Mouse (Mus musculus): Measurements from ENCODE around the gene Unc5a.
A peak's percentile ranks its signal among the peaks of the same experiment; 100 is the strongest.

Gene Unc5a

GRCm38 (mm10) chr13:55004646-55005045 lies 55.4 kb downstream of the Unc5a start:
- peak; percentile 16 for DNase-seq (ENCODE audit: low spot score)

GRCm38 (mm10) chr13:55005691-55006414 lies 56.6 kb downstream of the Unc5a start:
- no peak for DNase-seq (ENCODE audit: low spot score)

- no peak for DNase-seq (ENCODE audit: low spot score)
Observed at GRCm38 (mm10) chr13:55006415-55006742, 57.2 kb downstream of the Unc5a start.

GRCm38 (mm10) chr13:55008589-55008988 lies 59.4 kb downstream of the Unc5a start:
- no peak for DNase-seq (ENCODE audit: low spot score)

GRCm38 (mm10) chr13:55011103-55011502 lies 61.9 kb downstream of the Unc5a start:
- DNase-seq (ENCODE audit: low spot score): no peak

GRCm38 (mm10) chr13:55011981-55012478 lies 62.8 kb downstream of the Unc5a start:
- DNase-seq (ENCODE audit: low spot score): no peak

GRCm38 (mm10) chr13:55013702-55014344 lies 64.6 kb downstream of the Unc5a start:
- DNase-seq (ENCODE audit: low spot score): no peak

- no peak for DNase-seq (ENCODE audit: low spot score)
Observed at GRCm38 (mm10) chr13:55014451-55014850, 65.2 kb downstream of the Unc5a start.

GRCm38 (mm10) chr13:55017154-55017897 lies 68.1 kb downstream of the Unc5a start:
- no peak for DNase-seq (ENCODE audit: low spot score)

GRCm38 (mm10) chr13:55017898-55018599 lies 68.8 kb downstream of the Unc5a start:
- no peak for DNase-seq (ENCODE audit: low spot score)

- DNase-seq (ENCODE audit: low spot score): no peak
Observed at GRCm38 (mm10) chr13:55018700-55019099, 69.5 kb downstream of the Unc5a start.

- DNase-seq (ENCODE audit: low spot score): no peak
Observed at GRCm38 (mm10) chr13:55019181-55019580, 70.0 kb downstream of the Unc5a start.

- no peak for DNase-seq (ENCODE audit: low spot score)
Observed at GRCm38 (mm10) chr13:55020051-55020450, 70.8 kb downstream of the Unc5a start.

- DNase-seq (ENCODE audit: low spot score): no peak
Observed at GRCm38 (mm10) chr13:55021194-55021779, 72.1 kb downstream of the Unc5a start, which contains the start of gene Hk3. Gene Hk3, minus strand, starts transcription at chr13:55021385.

GRCm38 (mm10) chr13:55022256-55022655 lies 73.0 kb downstream of the Unc5a start:
- no peak for DNase-seq (ENCODE audit: low spot score)

GRCm38 (mm10) chr13:55022715-55023114 lies 73.5 kb downstream of the Unc5a start:
- DNase-seq (ENCODE audit: low spot score): no peak

- DNase-seq (ENCODE audit: low spot score): no peak
Observed at GRCm38 (mm10) chr13:55024215-55024614, 75.0 kb downstream of the Unc5a start.

GRCm38 (mm10) chr13:55040016-55040415 lies 90.8 kb downstream of the Unc5a start:
- no peak for DNase-seq (ENCODE audit: low spot score)

GRCm38 (mm10) chr13:55047706-55048105 lies 98.5 kb downstream of the Unc5a start:
- no peak for DNase-seq (ENCODE audit: low spot score)

All from urinary bladder, postnatal 25 days (tissue).